Mouse (Mus musculus) liver, embryonic 16.5 days (tissue): ENCODE data around the gene Rest. TPM values are rescaled to one million over a fixed set of nuclear protein-coding genes. Genes with fewer than 3 reads are reported as not detected.

Experiments used
- ATAC-seq: fragments of 200-750 bp; cut with Nextera tagmentation; 2 replicates; pipeline ENCODE4 v1.8.0; 2017; ENCODE audit warnings: low read depth, mild to moderate bottlenecking, moderate number of reproducible peaks, moderate library complexity
- H3K27ac ChIP-seq: fragments of 300-500 bp; sonication (generic); 2 replicates; pipeline ENCODE4 v1.5.1; 2014; ENCODE audit warnings: mild to moderate bottlenecking, low read length
- H3K27me3 ChIP-seq: fragments of 300-500 bp; sonication (generic); 2 replicates; pipeline ENCODE4 v1.6.1; 2014; ENCODE audit warnings: low read depth, low read length, mixed read lengths; ENCODE audit not compliant: control insufficient read depth, insufficient read depth
- H3K36me3 ChIP-seq: fragments of 300-500 bp; sonication (generic); 2 replicates; pipeline ENCODE4 v1.6.1; 2014; ENCODE audit warnings: mild to moderate bottlenecking; ENCODE audit not compliant: control insufficient read depth, insufficient read depth
- H3K4me1 ChIP-seq: fragments of 300-500 bp; sonication (generic); 2 replicates; pipeline ENCODE4 v1.6.1; 2014; ENCODE audit warnings: low read depth, low read length, mixed read lengths; ENCODE audit not compliant: control insufficient read depth
- H3K4me2 ChIP-seq: fragments of 300-500 bp; sonication (generic); 2 replicates; pipeline ENCODE4 v1.6.1; 2014; ENCODE audit warnings: low read depth, low read length, mixed read lengths
- H3K4me3 ChIP-seq: fragments of 300-500 bp; sonication (generic); 2 replicates; pipeline ENCODE4 v1.5.1; 2014; ENCODE audit warnings: low read depth, mild to moderate bottlenecking, low read length
- H3K9ac ChIP-seq: fragments of 300-500 bp; sonication (generic); 2 replicates; pipeline ENCODE4 v1.6.1; 2014; ENCODE audit warnings: low read depth, low read length
- H3K9me3 ChIP-seq: fragments of 300-500 bp; sonication (generic); replicated peaks from 2 replicates; pipeline ENCODE4 v1.6.1; 2016; ENCODE audit warnings: low read length; ENCODE audit not compliant: control insufficient read depth
- WGBS: fragments of 180-500 bp; shearing (Covaris S2); extraction: QIAGEN DNeasy Blood & Tissue Kit; methylation state at CpG from one replicate; pipeline ENCODE4 v1.1.7; 2014; ENCODE audit not compliant: insufficient replicate concordance; 5-methylcytosine and 5-hydroxymethylcytosine counted together
- polyA plus RNA-seq: library from polyadenylated mRNA; unstranded; fragments of >200 nt; fragmentation: Nextera tagmentation; extraction: Ambion mirVana; gene quantifications from 2 replicates; pipeline ENCODE4 v1.2.1, GENCODE M21; 2015

Gene Rest
- polyA plus RNA-seq, 1 experiment from 2014 or later, result 5.9 TPM

GRCm38 (mm10) chr5:77269399-77269798 is 4.1 kb downstream of the Rest start:
- no peak overlapping the region for H3K4me2 ChIP-seq
- no peaks in the 10 kb centered on the region for H3K27me3 ChIP-seq
- H3K4me3 ChIP-seq, result no peak overlapping the region
- peaks cover 7% of the 10 kb centered on the region for H3K4me1 ChIP-seq
- WGBS, result 74% methylated on average over 8 of the region's 8 CpGs
- no peak overlapping the region for H3K9ac ChIP-seq
- no peak for ATAC-seq
- no peak overlapping the region for H3K27ac ChIP-seq
- 0 out of 2 replicates have a peak, but pooled peaks cover 2% of the 10 kb centered on the region for H3K9me3 ChIP-seq
- H3K36me3 ChIP-seq, result peaks cover 16% of the 10 kb centered on the region

GRCm38 (mm10) chr5:77273151-77273550 is 7.9 kb downstream of the Rest start:
- WGBS, result 49% methylated on average over 7 of the region's 7 CpGs
- H3K9me3 ChIP-seq, result 0 out of 2 replicates have a peak, but pooled peaks cover 2% of the 10 kb centered on the region
- H3K4me2 ChIP-seq, result no peak overlapping the region
- H3K4me1 ChIP-seq, result peaks cover 2% of the 10 kb centered on the region; the same call in 1 of the 2 replicates
- H3K9ac ChIP-seq, result no peak overlapping the region
- peaks cover 22% of the 10 kb centered on the region for H3K36me3 ChIP-seq
- no peaks in the 10 kb centered on the region for H3K27me3 ChIP-seq
- H3K4me3 ChIP-seq, result no peak overlapping the region
- no peak for ATAC-seq
- no peak overlapping the region for H3K27ac ChIP-seq

GRCm38 (mm10) chr5:77275950-77276349 is 10.7 kb downstream of the Rest start:
- Histone ChIP-seq H3K9ac (no peak overlapping the region), H3K4me3 (no peak overlapping the region), H3K4me1 (peaks cover 2% of the 10 kb centered on the region; the same call in 1 of the 2 replicates), H3K27me3 (no peaks in the 10 kb centered on the region), H3K9me3 (no peaks in the 10 kb centered on the region), H3K4me2 (no peak overlapping the region), H3K27ac (no peak overlapping the region), H3K36me3 (peaks cover 13% of the 10 kb centered on the region)
- ATAC-seq, result no peak
- 74% methylated on average over 5 of the region's 5 CpGs for WGBS

- H3K36me3 ChIP-seq, result peaks cover 25% of the 10 kb centered on the region
- H3K4me1 ChIP-seq, result peaks cover 2% of the 10 kb centered on the region; the same call in 1 of the 2 replicates
- no peak overlapping the region for H3K4me2 ChIP-seq
- 56% methylated on average over 6 of the region's 6 CpGs for WGBS
- H3K27ac ChIP-seq, result no peak overlapping the region
- no peak for ATAC-seq
- no peak overlapping the region for H3K4me3 ChIP-seq
- no peak overlapping the region for H3K9ac ChIP-seq
- no peaks in the 10 kb centered on the region for H3K9me3 ChIP-seq
- no peaks in the 10 kb centered on the region for H3K27me3 ChIP-seq
Measured at GRCm38 (mm10) chr5:77277204-77277603, 11.9 kb downstream of the Rest start.

- Histone ChIP-seq H3K9me3 (no peaks in the 10 kb centered on the region), H3K4me3 (no peak overlapping the region), H3K4me2 (no peak overlapping the region), H3K27me3 (no peaks in the 10 kb centered on the region), H3K4me1 (no peaks in the 10 kb centered on the region), H3K36me3 (peaks cover 26% of the 10 kb centered on the region), H3K27ac (no peak overlapping the region), H3K9ac (no peak overlapping the region)
- 84% methylated on average over 20 of the region's 20 CpGs for WGBS
- ATAC-seq, result no peak
Measured at GRCm38 (mm10) chr5:77281518-77282174, 16.4 kb downstream of the Rest start.

GRCm38 (mm10) chr5:77282242-77282641 is 17.0 kb downstream of the Rest start:
- Histone ChIP-seq H3K9me3 (no peaks in the 10 kb centered on the region), H3K27ac (no peak overlapping the region), H3K36me3 (peaks cover 26% of the 10 kb centered on the region), H3K4me1 (no peaks in the 10 kb centered on the region), H3K4me3 (no peak overlapping the region), H3K27me3 (no peaks in the 10 kb centered on the region), H3K9ac (no peak overlapping the region), H3K4me2 (no peak overlapping the region)
- no peak for ATAC-seq
- WGBS, result 74% methylated on average over 9 of the region's 9 CpGs

GRCm38 (mm10) chr5:77285685-77286084 is 20.4 kb downstream of the Rest start:
- Histone ChIP-seq H3K9ac (no peak overlapping the region), H3K9me3 (no peaks in the 10 kb centered on the region), H3K4me2 (no peak overlapping the region), H3K27me3 (no peaks in the 10 kb centered on the region), H3K27ac (no peak overlapping the region), H3K4me1 (no peaks in the 10 kb centered on the region), H3K36me3 (peaks cover 24% of the 10 kb centered on the region), H3K4me3 (no peak overlapping the region)
- 70% methylated on average over 7 of the region's 7 CpGs for WGBS
- ATAC-seq, result no peak

- no peak overlapping the region for H3K4me3 ChIP-seq
- H3K36me3 ChIP-seq, result peaks cover 12% of the 10 kb centered on the region
- WGBS, result 66% methylated on average over 5 of the region's 5 CpGs
- no peaks in the 10 kb centered on the region for H3K9me3 ChIP-seq
- H3K27me3 ChIP-seq, result no peaks in the 10 kb centered on the region
- no peak for ATAC-seq
- no peak overlapping the region for H3K9ac ChIP-seq
- no peaks in the 10 kb centered on the region for H3K4me1 ChIP-seq
- H3K4me2 ChIP-seq, result no peak overlapping the region
- H3K27ac ChIP-seq, result no peak overlapping the region
Measured at GRCm38 (mm10) chr5:77286904-77287303, 21.6 kb downstream of the Rest start.

GRCm38 (mm10) chr5:77287901-77288300 is 22.6 kb downstream of the Rest start:
- no peak overlapping the region for H3K27ac ChIP-seq
- 71% methylated on average over 6 of the region's 6 CpGs for WGBS

More at GRCm38 (mm10) chr5:77287901-77288300, 22.6 kb downstream of the Rest start:
- Histone ChIP-seq H3K4me2 (no peak overlapping the region), H3K27me3 (no peaks in the 10 kb centered on the region), H3K4me1 (no peaks in the 10 kb centered on the region), H3K36me3 (peaks cover 4% of the 10 kb centered on the region; the same call in 1 of the 2 replicates), H3K9me3 (no peaks in the 10 kb centered on the region), H3K4me3 (no peak overlapping the region), H3K9ac (no peak overlapping the region)
- ATAC-seq, result no peak
